Mouse (Mus musculus) midbrain, embryonic 11.5 days (tissue): ENCODE results near the gene Casq2. TPM values are rescaled to one million over a fixed set of nuclear protein-coding genes. Genes with fewer than 3 reads are reported as not detected.

ENCODE experiments used
- ATAC-seq: fragments of 200-750 bp; cut with Nextera tagmentation; 2 replicates; pipeline ENCODE4 v1.8.0; 2017; ENCODE audit warnings: moderate TSS enrichment, moderate library complexity; ENCODE audit not compliant: low FRiP score
- DNase-seq: peaks from one replicate; pipeline ENCODE4 v3.0.0; 2015; ENCODE audit warnings: low spot score; ENCODE audit errors: missing footprints
- H3K27ac ChIP-seq: fragments of 300-500 bp; sonication (generic); 2 replicates; pipeline ENCODE4 v1.5.1; 2014; ENCODE audit warnings: low read depth, low read length
- H3K27me3 ChIP-seq: fragments of 300-500 bp; sonication (generic); 2 replicates; pipeline ENCODE4 v1.6.1; 2014; ENCODE audit warnings: mild to moderate bottlenecking, low read length, moderate library complexity, mixed read lengths; ENCODE audit not compliant: control insufficient read depth, insufficient read depth
- H3K36me3 ChIP-seq: fragments of 300-500 bp; sonication (generic); 2 replicates; pipeline ENCODE4 v1.6.1; 2014; ENCODE audit warnings: mild to moderate bottlenecking, low read length, moderate library complexity, mixed read lengths; ENCODE audit not compliant: control insufficient read depth, insufficient read depth
- H3K4me1 ChIP-seq: fragments of 300-500 bp; sonication (generic); 2 replicates; pipeline ENCODE4 v1.6.1; 2014; ENCODE audit warnings: low read length; ENCODE audit not compliant: control insufficient read depth, insufficient read depth
- H3K4me2 ChIP-seq: fragments of 300-500 bp; sonication (generic); 2 replicates; pipeline ENCODE4 v1.6.1; 2014; ENCODE audit warnings: mild to moderate bottlenecking, moderate library complexity
- H3K4me3 ChIP-seq: fragments of 300-500 bp; sonication (generic); 2 replicates; pipeline ENCODE4 v1.5.1; 2014; ENCODE audit warnings: low read depth, low read length
- H3K9ac ChIP-seq: fragments of 300-500 bp; sonication (generic); 2 replicates; pipeline ENCODE4 v1.6.1; 2014; ENCODE audit warnings: low read length
- H3K9me3 ChIP-seq: fragments of 300-500 bp; sonication (generic); 2 replicates; pipeline ENCODE4 v1.6.1; 2016; ENCODE audit warnings: low read length; ENCODE audit not compliant: control insufficient read depth
- whole genome bisulfite sequencing: fragments of 180-500 bp; shearing (Covaris S2); extraction: QIAGEN DNeasy Blood & Tissue Kit; methylation state at CpG from one replicate; pipeline ENCODE4 v1.1.7; 2014; 5-methylcytosine and 5-hydroxymethylcytosine counted together
- polyA plus RNA-seq: library from polyadenylated mRNA; unstranded; fragments of >200 nt; fragmentation: Nextera tagmentation; extraction: Ambion mirVana; gene quantifications from 2 replicates; pipeline ENCODE4 v1.2.1, GENCODE M21; 2014

The Casq2 gene
- 0.21 TPM in 1 of 2 replicates, not detected in the other for polyA plus RNA-seq

- 77% methylated on average over 4 of the region's 4 CpGs for WGBS
- H3K9me3 ChIP-seq = no peaks in the 10 kb centered on the region
- no peak within 1 kb of the TSS for H3K4me3 ChIP-seq
- H3K27me3 ChIP-seq = peaks cover 5% of the 10 kb centered on the region
- no peaks in the 10 kb centered on the region for H3K36me3 ChIP-seq
- no peak within 1 kb of the TSS for H3K4me2 ChIP-seq
- DNase-seq (no peak), ATAC-seq (no peak)
- H3K4me1 ChIP-seq = no peaks in the 10 kb centered on the region
- no peak within 1 kb of the TSS for H3K27ac ChIP-seq
- H3K9ac ChIP-seq = no peak within 1 kb of the TSS
Observed at GRCm38 (mm10) chr3:102086283-102086682, at the start of gene Casq2. Gene Casq2 (plus strand): TSS chr3:102086415.

GRCm38 (mm10) chr3:102037806-102038205 lies 48.4 kb upstream of the Casq2 start:
- Histone ChIP-seq H3K4me1 (no peaks in the 10 kb centered on the region), H3K27me3 (no peaks in the 10 kb centered on the region), H3K36me3 (no peaks in the 10 kb centered on the region), H3K4me3 (no peak overlapping the region), H3K27ac (no peak overlapping the region), H3K9me3 (no peaks in the 10 kb centered on the region; the same call in 1 of the 2 replicates), H3K4me2 (no peak overlapping the region), H3K9ac (no peak overlapping the region)
- no peak for DNase-seq
- 93% methylated on average over 5 of the region's 5 CpGs for WGBS
- ATAC-seq = no peak

- Histone ChIP-seq H3K9me3 (no peaks in the 10 kb centered on the region; the same call in 1 of the 2 replicates), H3K27ac (no peak overlapping the region), H3K4me1 (no peaks in the 10 kb centered on the region), H3K4me3 (no peak overlapping the region), H3K36me3 (no peaks in the 10 kb centered on the region), H3K27me3 (no peaks in the 10 kb centered on the region), H3K4me2 (no peak overlapping the region), H3K9ac (no peak overlapping the region)
- ATAC-seq (no peak), DNase-seq (no peak)
- 79% methylated on average over 6 of the region's 6 CpGs for WGBS
Observed at GRCm38 (mm10) chr3:102038608-102039007, 47.6 kb upstream of the Casq2 start.

GRCm38 (mm10) chr3:102041632-102042031 lies 44.6 kb upstream of the Casq2 start:
- Histone ChIP-seq H3K27ac (no peak overlapping the region), H3K9me3 (no peaks in the 10 kb centered on the region; the same call in 1 of the 2 replicates)
- no peak for ATAC-seq

GRCm38 (mm10) chr3:102045071-102045470 lies 41.1 kb upstream of the Casq2 start:
- Histone ChIP-seq H3K4me1 (no peaks in the 10 kb centered on the region), H3K27me3 (no peaks in the 10 kb centered on the region), H3K27ac (no peak overlapping the region), H3K9me3 (no peaks in the 10 kb centered on the region), H3K4me2 (no peak overlapping the region), H3K4me3 (no peak overlapping the region), H3K36me3 (no peaks in the 10 kb centered on the region), H3K9ac (no peak overlapping the region)
- DNase-seq (no peak), ATAC-seq (no peak)
- 27% methylated on average over 3 of the region's 3 CpGs for WGBS

More at GRCm38 (mm10) chr3:102041632-102042031, 44.6 kb upstream of the Casq2 start:
- no peak overlapping the region for H3K4me2 ChIP-seq
- H3K4me3 ChIP-seq = no peak overlapping the region
- no peaks in the 10 kb centered on the region for H3K27me3 ChIP-seq
- WGBS = 92% methylated on average over 4 of the region's 4 CpGs
- H3K4me1 ChIP-seq = no peaks in the 10 kb centered on the region
- no peak for DNase-seq
- H3K9ac ChIP-seq = no peak overlapping the region
- H3K36me3 ChIP-seq = no peaks in the 10 kb centered on the region

- 90% methylated on average over 2 of the region's 2 CpGs for WGBS
Observed at GRCm38 (mm10) chr3:102047532-102047931, 38.7 kb upstream of the Casq2 start.

GRCm38 (mm10) chr3:102049207-102050104 lies 36.8 kb upstream of the Casq2 start:
- H3K27me3 ChIP-seq = no peaks in the 10 kb centered on the region
- WGBS = 69% methylated on average over 14 of the region's 14 CpGs

More at GRCm38 (mm10) chr3:102047532-102047931, 38.7 kb upstream of the Casq2 start:
- no peak for ATAC-seq
- H3K27ac ChIP-seq = no peak overlapping the region
- no peaks in the 10 kb centered on the region for H3K36me3 ChIP-seq
- H3K9me3 ChIP-seq = no peaks in the 10 kb centered on the region
- no peak overlapping the region for H3K4me3 ChIP-seq
- H3K4me1 ChIP-seq = no peaks in the 10 kb centered on the region
- no peak for DNase-seq
- H3K4me2 ChIP-seq = no peak overlapping the region
- no peak overlapping the region for H3K9ac ChIP-seq
- no peaks in the 10 kb centered on the region for H3K27me3 ChIP-seq

GRCm38 (mm10) chr3:102052036-102052435 lies 34.2 kb upstream of the Casq2 start:
- no peaks in the 10 kb centered on the region for H3K27me3 ChIP-seq
- ATAC-seq (no peak), DNase-seq (no peak)
- no peaks in the 10 kb centered on the region for H3K9me3 ChIP-seq
- no peak overlapping the region for H3K4me3 ChIP-seq
- H3K27ac ChIP-seq = no peak overlapping the region
- H3K4me2 ChIP-seq = no peak overlapping the region
- H3K36me3 ChIP-seq = no peaks in the 10 kb centered on the region
- H3K4me1 ChIP-seq = peaks cover 15% of the 10 kb centered on the region
- no peak overlapping the region for H3K9ac ChIP-seq
- WGBS = 71% methylated on average over 3 of the region's 3 CpGs

More at GRCm38 (mm10) chr3:102049207-102050104, 36.8 kb upstream of the Casq2 start:
- peak; percentile 78 for ATAC-seq
- no peaks in the 10 kb centered on the region for H3K36me3 ChIP-seq
- H3K4me2 ChIP-seq = no peak overlapping the region
- H3K4me1 ChIP-seq = peaks cover 8% of the 10 kb centered on the region
- H3K9me3 ChIP-seq = no peaks in the 10 kb centered on the region
- H3K27ac ChIP-seq = peak overlapping the region; percentile 38; the same call in 1 of the 2 replicates
- no peak overlapping the region for H3K9ac ChIP-seq
- DNase-seq = no peak
- no peak overlapping the region for H3K4me3 ChIP-seq

DNA sequence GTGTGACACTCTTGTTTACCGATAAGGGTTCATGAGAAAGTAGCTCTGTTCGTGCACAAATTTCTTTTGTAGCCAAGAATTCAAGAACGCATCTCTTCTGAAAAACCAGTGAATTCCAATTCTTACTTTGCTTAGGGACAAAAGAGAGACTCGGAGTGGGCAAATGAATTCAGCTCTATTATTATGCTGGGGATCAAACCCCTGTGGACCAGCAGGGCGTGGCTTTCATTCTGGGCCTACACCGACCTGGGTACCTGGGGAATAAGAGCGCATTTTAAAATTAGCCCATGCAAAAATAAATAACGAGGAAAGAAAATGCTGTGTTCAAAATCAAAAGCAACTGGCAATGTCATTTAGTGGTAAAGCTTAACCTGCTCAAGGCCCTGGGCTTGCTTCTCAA lies 32.9 kb upstream of the Casq2 start:
- Histone ChIP-seq H3K27me3 (no peaks in the 10 kb centered on the region), H3K4me1 (peaks cover 15% of the 10 kb centered on the region), H3K4me3 (no peak overlapping the region), H3K9me3 (no peaks in the 10 kb centered on the region), H3K4me2 (no peak overlapping the region), H3K27ac (peak overlapping the region; percentile 18; the same call in 1 of the 2 replicates), H3K9ac (no peak overlapping the region), H3K36me3 (no peaks in the 10 kb centered on the region)
- DNase-seq = no peak
- WGBS = 24% methylated on average over 8 of the region's 8 CpGs
- ATAC-seq = no peak
